Mouse (Mus musculus): ENCODE results near the gene Polr1a. TPM values are rescaled to one million over a fixed set of nuclear protein-coding genes. Genes with fewer than 3 reads are reported as not detected.

The Polr1a gene
- total RNA-seq, 2 experiments from 2014 or later: 32.3 to 40.5 TPM

DNA sequence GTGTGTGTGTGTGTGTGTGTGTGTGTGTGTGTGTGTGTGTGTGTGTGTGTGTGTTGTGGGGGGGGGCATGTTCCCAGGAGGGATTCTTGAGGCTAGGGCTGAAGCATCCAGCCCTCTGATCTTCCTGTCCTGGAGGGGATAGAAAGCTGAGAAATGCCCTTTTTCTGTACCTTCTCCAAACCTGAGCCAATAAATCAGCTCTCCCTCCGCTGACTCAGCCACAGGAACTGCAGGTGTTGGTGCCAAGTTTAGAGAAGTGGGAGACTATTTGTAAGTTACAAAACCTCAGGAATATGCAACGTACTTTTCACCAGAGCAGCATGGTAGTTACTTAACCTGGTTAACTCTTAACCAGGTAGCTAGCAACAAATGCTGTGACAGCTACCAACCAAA is 83.1 kb downstream of the Polr1a start:
- intact Hi-C loops (cut with DNase I): no loop called here
- DNase-seq: no peak

DNA sequence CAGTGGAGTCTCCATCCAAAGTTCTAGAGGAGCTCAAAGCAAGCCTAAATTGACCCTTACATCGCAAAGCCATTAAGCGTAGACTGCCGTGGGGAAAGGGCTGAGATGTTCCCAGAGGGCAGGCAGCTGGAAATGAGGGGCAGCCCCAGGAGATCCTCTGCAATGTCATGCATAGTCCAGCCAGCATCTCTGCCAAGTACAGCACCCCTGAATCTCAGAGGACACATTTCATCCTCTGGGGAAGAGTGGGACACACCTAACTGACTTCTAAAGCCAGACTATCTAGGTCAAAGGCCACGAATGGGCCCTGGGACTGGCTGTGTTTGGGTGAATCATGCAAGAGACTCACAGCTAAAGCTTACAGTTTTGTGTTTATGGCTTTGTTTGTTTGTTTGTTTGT is 85.2 kb downstream of the Polr1a start:
- intact Hi-C loops (cut with DNase I): no loop called here
- no peak for DNase-seq

DNA sequence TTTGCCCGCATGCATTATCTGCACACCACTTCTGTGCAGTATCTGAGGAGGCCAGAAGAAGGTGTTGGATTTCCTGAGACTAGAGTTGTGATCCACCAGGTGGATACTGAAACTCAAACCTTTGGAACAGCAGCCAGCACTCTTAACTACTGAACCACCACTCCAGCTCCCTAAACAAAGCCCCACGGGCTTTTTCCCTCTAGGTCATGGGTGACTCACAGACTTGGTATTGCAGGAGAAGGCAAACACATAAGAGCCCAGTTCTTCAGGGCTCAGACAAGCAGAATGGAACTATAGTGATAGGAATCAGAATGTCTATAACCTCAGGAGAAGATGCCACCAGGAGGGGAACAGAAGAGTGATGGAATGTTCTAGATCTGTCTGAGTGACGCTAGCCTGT is 86.2 kb downstream of the Polr1a start:
- no peak for DNase-seq
- intact Hi-C loops (cut with DNase I): no loop called here

DNA sequence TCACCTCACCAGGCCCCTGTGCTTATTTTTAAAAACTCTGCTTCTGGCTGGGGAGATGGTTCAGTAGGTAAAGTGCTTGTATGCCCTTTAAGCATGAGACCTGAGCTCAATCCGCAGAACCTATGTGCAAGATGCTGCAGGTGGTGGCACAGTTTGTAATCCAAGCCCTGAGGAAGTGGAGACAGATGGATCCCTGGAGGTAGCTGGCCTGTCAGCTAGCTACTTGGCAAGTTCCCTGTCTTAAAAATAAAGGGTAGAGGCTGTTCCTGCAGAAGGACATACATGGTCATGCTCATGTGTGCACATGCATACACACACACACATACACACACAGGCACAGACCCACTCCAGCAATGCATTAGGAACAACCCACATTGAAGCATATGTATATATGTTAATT is 88.4 kb downstream of the Polr1a start:
- intact Hi-C loops (cut with DNase I): no loop called here
- DNase-seq: no peak

DNA sequence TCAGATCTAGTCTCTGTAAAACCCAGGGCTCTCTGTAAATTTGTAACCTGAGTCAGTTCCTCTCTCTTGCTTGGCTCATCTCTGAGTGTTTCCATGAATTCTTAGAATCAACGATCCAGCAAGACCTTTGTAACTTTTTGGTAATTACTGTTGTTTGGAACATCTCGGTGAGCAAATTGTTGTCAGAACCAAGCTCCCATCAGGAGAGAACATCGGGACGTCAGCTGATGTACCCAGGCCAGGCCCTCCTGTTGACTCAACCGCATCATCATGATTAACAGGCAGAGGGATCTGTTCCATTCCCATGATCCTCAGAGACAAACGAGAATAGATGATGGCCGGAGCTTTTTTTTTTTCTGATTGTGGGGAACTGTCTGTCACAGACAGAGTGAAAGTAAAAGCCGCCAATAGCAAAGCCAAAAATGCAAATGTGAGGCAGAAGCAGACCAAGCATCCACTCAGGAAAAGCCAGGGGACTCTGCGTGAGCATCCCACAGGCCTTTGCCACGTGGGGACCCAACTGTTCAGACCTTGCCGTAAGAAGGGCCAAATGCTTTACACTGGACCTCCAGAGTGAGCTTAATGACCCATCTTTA is 91.2 kb downstream of the Polr1a start:
- no peak for DNase-seq
- intact Hi-C loops (cut with DNase I): no loop called here

DNA sequence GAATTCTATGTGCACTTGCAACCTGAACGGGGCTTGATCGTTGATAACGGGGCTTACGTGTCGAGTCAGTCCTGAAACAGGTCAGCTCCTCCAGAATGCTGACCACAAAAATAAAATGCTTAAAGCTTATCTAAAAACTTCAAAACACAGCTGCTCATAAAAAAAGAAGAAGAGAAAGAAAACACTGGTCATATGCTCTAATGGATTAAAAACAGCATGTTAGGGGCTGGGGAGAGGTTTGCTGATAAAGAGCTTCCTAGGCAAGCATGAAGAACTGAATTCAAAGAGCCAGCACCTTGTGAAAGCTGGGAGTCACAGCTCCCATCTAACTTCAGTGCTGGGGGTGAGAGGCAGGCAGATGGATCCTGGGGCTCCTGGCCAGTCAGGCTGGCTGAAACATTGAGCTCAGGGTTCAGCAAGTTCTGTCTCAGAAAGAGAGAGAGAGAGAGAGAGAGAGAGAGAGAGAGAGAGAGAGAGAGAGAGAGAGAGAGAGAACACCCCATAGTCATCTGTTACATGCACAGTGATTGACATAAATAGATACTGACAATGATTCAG is 92.4 kb downstream of the Polr1a start:
- intact Hi-C loops (cut with DNase I): no loop called here

DNA sequence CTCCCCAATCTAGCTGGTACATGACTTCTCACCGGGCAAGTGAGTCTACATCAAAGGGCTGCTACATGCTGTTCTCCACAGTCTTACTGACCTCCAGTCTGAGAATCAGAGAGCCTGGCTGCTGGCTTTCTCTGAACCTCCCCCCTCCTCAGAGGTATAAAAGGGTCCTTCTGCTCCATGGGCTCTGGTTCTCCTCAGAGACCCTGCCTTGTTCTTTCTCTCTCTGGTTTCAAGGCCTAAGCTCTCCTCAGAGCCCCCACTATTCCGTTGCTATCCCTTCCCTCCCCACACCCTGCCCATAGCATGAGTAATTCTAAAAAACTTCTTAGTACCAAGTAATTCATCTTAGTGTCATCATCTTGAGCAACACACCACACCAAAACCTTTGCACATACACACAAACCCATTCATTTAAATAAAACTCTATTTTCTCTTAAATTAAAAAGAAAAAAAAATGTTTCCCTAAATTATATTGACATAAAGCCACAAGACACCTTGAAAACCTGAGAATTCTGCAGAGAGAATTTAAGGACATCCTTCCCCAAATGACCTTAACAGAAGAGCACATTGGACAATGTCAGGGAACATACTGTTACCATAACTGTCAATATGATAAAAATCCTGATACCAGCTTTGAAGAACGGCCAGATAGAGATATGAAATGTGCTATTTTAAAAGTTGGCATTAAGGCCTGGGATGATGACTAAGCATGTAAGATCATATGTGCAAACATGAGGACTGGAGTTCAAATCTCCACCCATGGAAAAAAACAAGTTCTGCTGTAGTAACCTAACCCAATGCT is 98.8 kb downstream of the Polr1a start:
- intact Hi-C loops (cut with DNase I): no loop called here
- no peak for DNase-seq

More for the DNA sequence above, 92.4 kb downstream of the Polr1a start:
- DNase-seq: no peak

GRCm38 (mm10) chr6:72008213-72008655 is 99.4 kb downstream of the Polr1a start:
- intact Hi-C loops (cut with DNase I): no loop called here
- DNase-seq: no peak

- no peak for DNase-seq
- intact Hi-C loops (cut with DNase I): no loop called here
Observed at GRCm38 (mm10) chr6:72009454-72009853, 100.6 kb downstream of the Polr1a start.

GRCm38 (mm10) chr6:72014033-72014432 is 105.2 kb downstream of the Polr1a start:
- intact Hi-C loops (cut with DNase I): no loop called here
- no peak for DNase-seq

DNA sequence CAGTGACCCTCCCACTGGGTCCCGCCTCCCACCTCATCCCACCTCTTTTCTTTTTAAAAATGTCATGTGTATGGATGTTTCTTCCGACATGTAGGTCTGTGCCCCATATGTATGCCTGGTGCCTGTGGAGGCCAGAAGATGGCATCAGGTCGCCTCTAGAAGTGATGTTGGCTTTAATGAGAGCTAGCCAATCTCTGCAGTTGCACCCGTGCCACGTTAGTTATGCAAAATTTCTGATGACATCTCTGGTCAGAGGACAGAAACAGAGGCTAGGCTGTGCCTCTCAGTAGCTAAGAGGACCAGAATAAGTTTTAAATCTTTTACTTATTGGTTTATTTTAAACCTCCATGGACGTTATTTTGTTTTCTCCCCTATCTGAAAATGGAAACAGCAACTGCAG is 109.2 kb downstream of the Polr1a start:
- no peak for DNase-seq
- intact Hi-C loops (cut with DNase I): no loop called here

GRCm38 (mm10) chr6:72025497-72025896 is 116.6 kb downstream of the Polr1a start:
- DNase-seq: no peak
- intact Hi-C loops (cut with DNase I): no loop called here

- intact Hi-C loops (cut with DNase I): no loop called here
- DNase-seq: no peak
Observed at GRCm38 (mm10) chr6:72028079-72028478, 119.2 kb downstream of the Polr1a start.

DNA sequence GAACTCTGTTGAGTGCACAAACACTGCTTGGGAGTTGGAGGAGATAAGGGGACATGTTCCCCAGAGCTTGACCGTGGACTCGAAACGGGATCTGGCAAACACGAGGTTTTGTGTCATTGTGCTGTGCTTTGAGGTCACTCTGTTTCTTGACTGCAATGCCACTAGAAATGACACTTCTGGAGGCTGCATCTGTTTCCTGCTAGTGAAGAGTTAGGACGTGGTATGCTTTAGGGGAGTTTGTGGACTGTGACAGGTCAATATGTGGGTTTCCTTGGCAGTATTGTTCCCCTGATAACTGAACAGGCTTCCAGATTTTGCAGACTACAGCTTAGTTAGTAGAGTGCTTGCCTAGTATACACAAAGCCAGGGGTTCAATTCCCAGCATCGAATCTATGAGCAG is 120.8 kb downstream of the Polr1a start:
- no peak for DNase-seq
- intact Hi-C loops (cut with DNase I): no loop called here

Other genes with a start within 250 kb of the Polr1a start
- 10 to 100 TPM; 70.7 to 77.8 TPM for gene Reep1, start 201.5 kb upstream of the Polr1a start, total RNA-seq (2021)
- 10 to 100 TPM; 39.0 to 42.7 TPM for gene Mrpl35, start 82.1 kb upstream of the Polr1a start, total RNA-seq (2021)
- 100 to 1,000 TPM; 277 to 278 TPM for gene Immt, start 77.7 kb upstream of the Polr1a start, total RNA-seq (2021)
- 10 to 100 TPM; 67.9 to 70.0 TPM for gene Ptcd3, start 303 bp upstream of the Polr1a start, total RNA-seq (2021)
- gene St3gal5, start 188.5 kb downstream of the Polr1a start, total RNA-seq (2021): 10 to 100 TPM; 85.0 to 99.9 TPM